Mouse (Mus musculus) heart, postnatal 0 days (tissue): ENCODE results near the gene Ubash3b. TPM values are rescaled to one million over a fixed set of nuclear protein-coding genes. Genes with fewer than 3 reads are reported as not detected.
A peak's percentile ranks its signal among the peaks of the same experiment; 100 is the strongest.

ENCODE experiments used
- ATAC-seq: fragments of 200-750 bp; cut with Nextera tagmentation; 2 replicates; pipeline ENCODE4 v1.8.0; 2017; ENCODE audit warnings: low read depth, moderate number of reproducible peaks, moderate library complexity; ENCODE audit not compliant: insufficient read depth
- DNase-seq: peaks from one replicate; pipeline ENCODE4 v3.0.0-alpha.2; 2016; ENCODE audit warnings: low spot score
- H3K27ac ChIP-seq: fragments of 300-500 bp; sonication (generic); 2 replicates; pipeline ENCODE4 v1.5.1; 2014; ENCODE audit warnings: low read depth, mild to moderate bottlenecking
- H3K27me3 ChIP-seq: fragments of 300-500 bp; sonication (generic); 2 replicates; pipeline ENCODE4 v1.6.1; 2014; ENCODE audit warnings: low read length, mixed read lengths; ENCODE audit not compliant: control insufficient read depth, insufficient read depth
- H3K36me3 ChIP-seq: fragments of 300-500 bp; sonication (generic); replicated peaks from 2 replicates; pipeline ENCODE4 v1.6.1; 2014; ENCODE audit warnings: low read length, mixed read lengths; ENCODE audit not compliant: control insufficient read depth, insufficient read depth
- H3K4me1 ChIP-seq: fragments of 300-500 bp; sonication (generic); 2 replicates; pipeline ENCODE4 v1.6.1; 2014; ENCODE audit warnings: antibody characterized with exemption; ENCODE audit not compliant: control insufficient read depth, insufficient read depth
- H3K4me2 ChIP-seq: fragments of 300-500 bp; sonication (generic); 2 replicates; pipeline ENCODE4 v1.6.1; 2014; ENCODE audit warnings: low read depth, mild to moderate bottlenecking, low read length, moderate library complexity
- H3K4me3 ChIP-seq: fragments of 300-500 bp; sonication (generic); 2 replicates; pipeline ENCODE4 v1.5.1; 2014; ENCODE audit warnings: low read depth, low read length
- H3K9ac ChIP-seq: fragments of 300-500 bp; sonication (generic); replicated peaks from 2 replicates; pipeline ENCODE4 v1.6.1; 2014; ENCODE audit warnings: low read depth, low read length, mixed read lengths
- H3K9me3 ChIP-seq: fragments of 300-500 bp; sonication (generic); replicated peaks from 2 replicates; pipeline ENCODE4 v1.6.1; 2016; ENCODE audit warnings: low read length; ENCODE audit not compliant: control insufficient read depth
- CTCF ChIP-seq: IDR thresholded peaks from 2 replicates; pipeline ENCODE4 v1.5.1; 2016; ENCODE audit warnings: antibody characterized with exemption, control low read depth, low read depth
- EP300 ChIP-seq: IDR thresholded peaks from 2 replicates; pipeline ENCODE4 v1.6.1; 2016; ENCODE audit warnings: antibody characterized with exemption, low read depth
- WGBS: fragments of 180-500 bp; shearing (Covaris S2); extraction: QIAGEN DNeasy Blood & Tissue Kit; methylation state at CpG from one replicate; pipeline ENCODE4 v1.1.7; 2014; 5-methylcytosine and 5-hydroxymethylcytosine counted together
- polyA plus RNA-seq: library from polyadenylated mRNA; unstranded; fragments of >200 nt; fragmentation: Nextera tagmentation; extraction: Ambion mirVana; gene quantifications from 2 replicates; pipeline ENCODE4 v1.2.1, GENCODE M21; 2015
- total RNA-seq: library from RNA; depleted of rRNA; stranded (reverse); fragments of >200 nt; gene quantifications from 2 replicates; pipeline ENCODE4 v1.2.3, GENCODE M21; 2014; ENCODE audit warnings: low replicate concordance

Gene Ubash3b
- total and polyA plus RNA-seq, 2 experiments from 2014 or later, result 4.0 to 6.6 TPM

DNA sequence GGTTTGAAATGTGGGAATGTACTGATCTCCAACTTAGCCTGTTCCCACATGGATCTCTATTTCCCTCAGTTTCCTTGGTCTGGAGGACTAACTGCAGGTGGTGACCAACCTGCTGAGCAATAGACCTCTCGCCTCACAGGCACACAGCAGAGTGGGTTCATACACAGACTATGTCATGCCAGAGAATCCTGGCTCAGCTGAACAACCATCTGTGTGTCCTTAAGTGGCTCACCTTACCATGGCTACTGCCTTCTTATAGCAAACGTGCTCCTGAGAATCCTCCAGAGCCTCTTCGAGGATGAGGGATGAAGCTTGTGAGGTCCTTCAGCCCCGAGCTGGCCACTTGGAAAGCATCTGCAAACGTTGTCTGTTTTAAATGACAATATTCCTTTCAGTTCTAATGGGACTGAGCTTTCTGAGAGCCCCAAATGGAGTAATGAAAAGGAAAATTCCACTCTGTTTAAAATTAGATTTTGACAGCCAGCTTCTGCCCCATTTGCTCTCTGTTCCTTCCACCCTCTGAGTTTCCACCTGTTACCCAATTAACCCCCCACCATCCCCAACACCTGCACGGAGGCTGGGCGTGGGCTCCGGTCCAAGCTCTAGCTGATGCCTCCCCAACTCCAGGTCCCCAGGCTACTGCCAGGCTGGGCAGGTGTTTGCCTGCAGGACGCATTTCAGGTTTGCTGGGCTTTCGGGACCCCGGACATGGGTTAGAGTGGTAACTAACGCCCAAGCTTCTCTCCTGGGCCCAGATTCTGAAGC, 37.2 kb upstream of the Ubash3b start:
- Histone ChIP-seq H3K9me3 (no peaks in the 10 kb centered on the region), H3K4me2 (no peak overlapping the region), H3K9ac (no peak overlapping the region), H3K27me3 (no peaks in the 10 kb centered on the region), H3K27ac (no peak overlapping the region), H3K36me3 (no peaks in the 10 kb centered on the region), H3K4me1 (no peaks in the 10 kb centered on the region), H3K4me3 (no peak overlapping the region)
- DNase-seq, result no peak
- TF ChIP-seq CTCF (no peak), EP300 (no peak)
- WGBS, result 70% methylated on average over 12 of the region's 12 CpGs
- ATAC-seq, result no peak

DNA sequence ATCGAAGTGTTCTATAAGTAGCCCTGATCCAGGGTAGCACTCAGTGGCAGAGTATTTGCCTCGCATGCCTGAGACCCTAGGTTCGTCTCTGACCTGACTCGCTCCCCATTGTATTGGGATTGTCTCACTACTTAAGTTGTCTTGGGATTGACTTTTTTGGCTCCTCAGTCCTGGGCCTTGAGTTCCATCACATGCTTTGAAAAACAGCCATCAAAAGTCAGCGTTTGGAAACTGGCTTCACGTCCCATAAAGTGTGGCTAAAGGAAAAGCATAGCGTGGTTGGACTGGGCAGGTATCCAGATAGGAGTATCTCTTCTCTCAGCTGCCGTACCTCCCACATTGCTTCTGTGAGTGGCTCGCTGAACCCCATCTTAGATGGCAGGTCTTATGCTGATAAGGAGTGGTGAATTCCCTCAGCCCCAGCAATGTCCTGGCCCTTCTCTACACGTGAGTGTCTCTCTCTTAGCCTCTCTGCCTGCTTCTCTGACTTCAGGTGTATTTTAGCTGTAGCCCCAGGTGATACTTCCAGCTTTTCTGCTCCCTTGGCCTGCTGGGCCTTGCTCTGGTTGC, 34.3 kb upstream of the Ubash3b start:
- DNase-seq (no peak), ATAC-seq (no peak)
- H3K4me1 ChIP-seq, result no peaks in the 10 kb centered on the region
- H3K9me3 ChIP-seq, result no peaks in the 10 kb centered on the region
- WGBS, result 70% methylated on average over 10 of the region's 10 CpGs
- no peak overlapping the region for H3K4me2 ChIP-seq
- no peak overlapping the region for H3K4me3 ChIP-seq
- no peaks in the 10 kb centered on the region for H3K36me3 ChIP-seq
- H3K9ac ChIP-seq, result no peak overlapping the region
- no peak overlapping the region for H3K27ac ChIP-seq
- H3K27me3 ChIP-seq, result no peaks in the 10 kb centered on the region
- TF ChIP-seq EP300, result no peak
- no peak for TF ChIP-seq CTCF

DNA sequence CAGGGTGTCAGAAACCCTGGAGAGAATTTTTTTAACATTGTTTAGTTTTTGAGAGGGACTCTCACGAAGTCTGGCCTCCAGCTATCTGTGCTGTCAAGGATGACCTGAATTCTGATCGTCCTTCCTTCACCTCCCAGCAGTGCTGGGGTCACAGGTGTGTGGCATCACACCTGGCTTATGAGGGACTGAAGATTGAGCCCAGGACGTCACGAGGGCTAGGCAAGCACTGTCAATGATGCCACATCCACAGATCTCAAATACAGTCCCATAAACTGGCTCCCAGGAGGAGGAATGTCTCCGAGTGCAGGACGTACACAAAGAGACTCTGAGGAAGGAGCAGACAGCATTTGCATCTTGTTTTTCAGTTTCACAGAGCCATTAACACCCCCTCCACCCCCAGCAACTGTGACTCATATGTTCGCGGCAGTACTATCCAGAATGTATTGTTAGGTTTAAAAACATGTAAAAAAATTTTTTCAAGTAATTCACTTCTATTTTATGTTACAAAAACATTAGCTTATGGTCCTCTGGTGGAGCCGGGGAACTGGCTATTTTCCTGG, 30.2 kb upstream of the Ubash3b start:
- Histone ChIP-seq H3K27ac (no peak overlapping the region), H3K4me2 (no peak overlapping the region), H3K36me3 (no peaks in the 10 kb centered on the region), H3K4me3 (no peak overlapping the region), H3K27me3 (no peaks in the 10 kb centered on the region), H3K9me3 (no peaks in the 10 kb centered on the region), H3K9ac (no peak overlapping the region), H3K4me1 (no peaks in the 10 kb centered on the region)
- WGBS, result 70% methylated on average over 9 of the region's 9 CpGs
- TF ChIP-seq EP300 (no peak), CTCF (no peak)
- no peak for DNase-seq
- no peak for ATAC-seq

DNA sequence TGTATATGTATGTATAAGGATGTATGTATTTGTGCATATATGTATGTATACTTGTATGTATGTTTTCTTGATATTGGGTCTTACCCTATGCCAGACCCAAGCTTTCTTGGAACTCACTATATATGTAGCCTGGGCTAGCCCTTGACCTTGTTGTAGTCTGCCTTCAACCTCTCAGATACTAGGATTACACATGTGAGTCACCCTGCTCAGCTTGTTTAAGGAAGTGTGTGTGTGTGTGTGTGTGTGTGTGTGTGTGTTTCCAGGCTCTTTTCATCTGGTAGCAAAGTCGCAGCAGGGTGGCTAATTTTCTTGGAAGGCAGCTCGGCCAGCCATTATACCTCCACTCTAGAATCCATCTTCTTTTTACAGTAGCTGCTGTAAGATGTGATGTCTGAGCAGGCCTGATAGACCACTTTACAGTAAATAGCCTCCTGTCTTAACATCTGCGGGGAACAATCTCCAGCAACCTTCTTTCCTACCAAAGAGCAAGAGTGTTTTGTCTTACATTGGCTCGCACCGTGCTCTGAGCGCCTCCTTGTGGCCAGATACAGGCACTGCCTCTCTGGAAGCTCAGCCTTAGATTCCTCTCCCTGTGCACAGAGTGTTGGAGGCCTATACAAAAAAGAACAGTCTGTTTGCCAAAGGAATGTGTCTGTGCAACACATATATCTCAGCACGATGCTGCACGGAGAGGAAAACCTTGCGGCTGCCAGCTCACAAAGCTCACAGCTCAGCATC, 29.4 kb upstream of the Ubash3b start:
- H3K9me3 ChIP-seq, result no peaks in the 10 kb centered on the region
- no peak overlapping the region for H3K4me3 ChIP-seq
- TF ChIP-seq EP300, result no peak
- peak; percentile 99 for TF ChIP-seq CTCF
- no peaks in the 10 kb centered on the region for H3K36me3 ChIP-seq
- no peak overlapping the region for H3K9ac ChIP-seq
- 23% methylated on average over 9 of the region's 9 CpGs for WGBS
- ATAC-seq (no peak; the same call in 1 of the 2 replicates), DNase-seq (peak; percentile 52)
- H3K4me1 ChIP-seq, result no peaks in the 10 kb centered on the region
- no peaks in the 10 kb centered on the region for H3K27me3 ChIP-seq
- no peak overlapping the region for H3K4me2 ChIP-seq
- no peak overlapping the region for H3K27ac ChIP-seq

DNA sequence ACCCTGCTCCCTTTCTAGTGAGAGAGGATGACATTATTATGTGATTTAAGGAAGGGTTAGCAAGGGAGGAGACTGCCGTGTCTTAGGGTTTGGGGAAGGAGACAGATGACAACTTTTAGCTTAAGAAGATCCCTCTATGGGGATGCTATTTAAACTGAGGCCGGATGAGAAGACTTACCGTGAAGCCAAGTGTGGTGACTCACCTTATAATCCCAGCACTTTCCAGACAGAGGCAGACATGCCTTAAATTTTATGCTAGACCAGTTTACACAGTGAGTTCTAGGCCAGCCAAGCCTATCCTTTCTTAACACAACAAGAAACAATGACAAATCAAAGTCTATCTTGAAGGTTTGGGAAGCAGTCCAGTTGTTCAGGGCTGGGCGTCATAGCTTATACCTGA, 26.4 kb upstream of the Ubash3b start:
- no peak overlapping the region for H3K27ac ChIP-seq
- no peaks in the 10 kb centered on the region for H3K36me3 ChIP-seq
- H3K4me3 ChIP-seq, result no peak overlapping the region
- no peaks in the 10 kb centered on the region for H3K4me1 ChIP-seq
- H3K27me3 ChIP-seq, result no peaks in the 10 kb centered on the region
- 85% methylated on average over 4 of the region's 4 CpGs for WGBS
- H3K9ac ChIP-seq, result no peak overlapping the region
- no peak for ATAC-seq
- no peak overlapping the region for H3K4me2 ChIP-seq
- no peaks in the 10 kb centered on the region for H3K9me3 ChIP-seq
- no peak for DNase-seq
- no peak for TF ChIP-seq EP300
- no peak for TF ChIP-seq CTCF
